Mouse (Mus musculus) heart, embryonic 11.5 days (tissue): ENCODE data around the gene Slc12a1. TPM values are rescaled to one million over a fixed set of nuclear protein-coding genes. Genes with fewer than 3 reads are reported as not detected.

Experiments
- ATAC-seq: fragments of 200-750 bp; cut with Nextera tagmentation; replicated peaks from 2 replicates; pipeline ENCODE4 v1.8.0; 2017; ENCODE audit warnings: moderate library complexity; ENCODE audit not compliant: insufficient number of reproducible peaks, low FRiP score, low TSS enrichment
- H3K27ac ChIP-seq: fragments of 300-500 bp; sonication (generic); 2 replicates; pipeline ENCODE4 v1.5.1; 2014; ENCODE audit warnings: mild to moderate bottlenecking, low read depth, low read length
- H3K27me3 ChIP-seq: fragments of 300-500 bp; sonication (generic); 2 replicates; pipeline ENCODE4 v1.6.1; 2014; ENCODE audit warnings: mild to moderate bottlenecking, low read length, mixed read lengths; ENCODE audit not compliant: control insufficient read depth, insufficient read depth
- H3K36me3 ChIP-seq: fragments of 300-500 bp; sonication (generic); 2 replicates; pipeline ENCODE4 v1.6.1; 2014; ENCODE audit warnings: mild to moderate bottlenecking, low read length, moderate library complexity, mixed read lengths; ENCODE audit not compliant: control insufficient read depth, insufficient read depth
- H3K4me1 ChIP-seq: fragments of 300-500 bp; sonication (generic); 2 replicates; pipeline ENCODE4 v1.6.1; 2014; ENCODE audit warnings: low read length; ENCODE audit not compliant: control insufficient read depth, insufficient read depth
- H3K4me2 ChIP-seq: fragments of 300-500 bp; sonication (generic); 2 replicates; pipeline ENCODE4 v1.6.1; 2014; ENCODE audit warnings: mild to moderate bottlenecking, moderate library complexity
- H3K4me3 ChIP-seq: fragments of 300-500 bp; sonication (generic); 2 replicates; pipeline ENCODE4 v1.5.1; 2014; ENCODE audit warnings: low read depth, low read length
- H3K9ac ChIP-seq: fragments of 300-500 bp; sonication (generic); 2 replicates; pipeline ENCODE4 v1.6.1; 2014; ENCODE audit warnings: mild to moderate bottlenecking, low read depth, low read length, moderate library complexity
- H3K9me3 ChIP-seq: fragments of 300-500 bp; sonication (generic); replicated peaks from 2 replicates; pipeline ENCODE4 v1.6.1; 2016; ENCODE audit warnings: low read length; ENCODE audit not compliant: control insufficient read depth
- WGBS: fragments of 180-500 bp; shearing (Covaris S2); extraction: QIAGEN DNeasy Blood & Tissue Kit; methylation state at CpG from one replicate; pipeline ENCODE4 v1.1.7; 2014; ENCODE audit not compliant: insufficient replicate concordance; 5-methylcytosine and 5-hydroxymethylcytosine counted together
- polyA plus RNA-seq: library from polyadenylated mRNA; unstranded; fragments of >200 nt; fragmentation: Nextera tagmentation; extraction: Ambion mirVana; gene quantifications from 2 replicates; pipeline ENCODE4 v1.2.1, GENCODE M21; 2014

Slc12a1 gene
- polyA plus RNA-seq, 1 experiment from 2014 or later: not detected

DNA sequence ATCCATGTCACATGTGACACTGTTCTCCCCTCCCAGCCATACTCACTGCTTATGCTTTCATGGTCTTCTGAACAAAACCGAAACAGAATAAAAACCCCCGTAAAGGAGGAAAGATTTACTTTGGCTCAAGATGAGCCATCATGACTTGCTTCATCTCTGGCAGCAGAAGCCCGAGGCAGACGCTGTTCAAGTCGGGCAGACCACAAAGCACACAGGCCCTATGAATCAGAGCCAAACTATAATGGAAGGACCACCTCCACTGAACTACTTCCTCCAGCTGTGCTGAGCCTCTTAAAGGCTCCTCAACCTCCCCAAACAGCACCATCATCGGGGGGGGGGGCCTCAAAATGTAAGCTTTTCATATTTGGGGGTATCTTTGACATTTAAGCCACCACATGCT is 65.0 kb downstream of the Slc12a1 start:
- H3K27me3 ChIP-seq: no peaks in the 10 kb centered on the region
- no peak overlapping the region for H3K9ac ChIP-seq
- WGBS: 78% methylated on average over 6 of the region's 6 CpGs
- no peak overlapping the region for H3K27ac ChIP-seq
- no peaks in the 10 kb centered on the region for H3K9me3 ChIP-seq
- no peak overlapping the region for H3K4me3 ChIP-seq
- no peaks in the 10 kb centered on the region for H3K36me3 ChIP-seq
- H3K4me1 ChIP-seq: no peaks in the 10 kb centered on the region
- ATAC-seq: no peak
- no peak overlapping the region for H3K4me2 ChIP-seq

DNA sequence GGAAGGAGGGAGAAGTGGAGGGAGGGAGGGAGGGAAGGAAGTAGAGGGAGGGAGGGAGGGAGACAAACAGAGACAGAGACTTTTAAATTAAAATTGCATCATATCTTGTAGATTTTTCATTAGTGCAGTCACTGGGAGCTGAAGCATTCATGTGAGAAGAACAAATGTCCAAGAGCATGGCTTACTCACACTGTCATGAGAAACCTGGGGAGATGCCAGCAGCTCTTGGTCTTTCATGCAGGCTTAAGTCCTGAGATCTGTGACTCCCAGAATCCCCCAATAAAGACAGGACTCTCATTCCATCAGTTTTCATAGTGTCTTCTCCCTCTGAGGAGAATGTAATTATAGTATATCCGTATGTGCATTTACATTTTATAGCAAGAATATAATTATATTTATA is 66.3 kb downstream of the Slc12a1 start:
- WGBS: 77% methylated on average over 1 of the region's 1 CpGs
- no peak for ATAC-seq
- H3K36me3 ChIP-seq: no peaks in the 10 kb centered on the region
- no peak overlapping the region for H3K9ac ChIP-seq
- no peaks in the 10 kb centered on the region for H3K9me3 ChIP-seq
- no peaks in the 10 kb centered on the region for H3K4me1 ChIP-seq
- no peak overlapping the region for H3K4me2 ChIP-seq
- H3K27ac ChIP-seq: no peak overlapping the region
- H3K27me3 ChIP-seq: no peaks in the 10 kb centered on the region
- no peak overlapping the region for H3K4me3 ChIP-seq

DNA sequence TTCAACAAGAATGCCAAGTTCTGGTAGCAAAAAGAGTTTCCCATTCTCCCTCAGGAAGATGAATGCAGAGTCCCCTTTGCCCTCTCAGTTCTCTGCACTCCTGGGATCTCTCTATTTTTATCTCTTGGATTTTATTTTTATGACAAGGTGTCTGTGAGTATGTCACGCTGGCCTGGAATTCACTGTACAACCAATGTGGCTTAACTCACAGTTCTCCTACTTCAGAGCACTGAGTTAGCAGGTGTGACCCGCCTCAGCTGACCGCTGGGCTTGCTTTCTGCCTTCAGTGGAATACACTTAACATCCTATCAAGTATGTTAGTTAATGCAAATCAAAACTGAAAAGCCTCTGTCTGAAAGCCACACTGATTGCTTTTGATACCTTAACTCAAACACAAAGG is 67.0 kb downstream of the Slc12a1 start:
- no peak overlapping the region for H3K27ac ChIP-seq
- H3K9me3 ChIP-seq: no peaks in the 10 kb centered on the region
- ATAC-seq: no peak
- H3K36me3 ChIP-seq: no peaks in the 10 kb centered on the region
- no peaks in the 10 kb centered on the region for H3K27me3 ChIP-seq
- no peaks in the 10 kb centered on the region for H3K4me1 ChIP-seq
- H3K9ac ChIP-seq: no peak overlapping the region
- 56% methylated on average over 3 of the region's 3 CpGs for WGBS
- no peak overlapping the region for H3K4me2 ChIP-seq
- no peak overlapping the region for H3K4me3 ChIP-seq

DNA sequence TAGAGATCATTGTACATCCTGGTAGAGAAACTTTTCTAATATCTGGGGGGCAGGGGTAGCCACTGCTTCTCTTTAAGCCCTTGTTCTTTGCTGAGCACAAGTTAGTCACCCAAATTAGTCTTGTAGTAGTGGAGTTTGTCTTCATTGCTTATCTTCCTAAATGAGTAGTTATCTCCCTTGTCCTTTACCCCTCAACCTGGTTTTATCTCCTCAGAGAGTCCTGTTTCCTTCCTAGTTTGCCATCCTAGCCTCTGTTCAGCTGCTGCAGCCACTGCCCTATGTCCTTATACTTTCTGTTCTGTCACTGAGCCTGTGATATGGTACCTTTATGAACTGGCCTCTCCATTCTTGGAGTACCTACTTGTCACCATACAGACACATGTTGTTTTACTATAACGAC is 69.4 kb downstream of the Slc12a1 start:
- ATAC-seq: no peak
- Histone ChIP-seq H3K4me1 (no peaks in the 10 kb centered on the region), H3K9ac (no peak overlapping the region), H3K9me3 (no peaks in the 10 kb centered on the region), H3K4me2 (no peak overlapping the region), H3K27ac (no peak overlapping the region), H3K36me3 (no peaks in the 10 kb centered on the region), H3K27me3 (no peaks in the 10 kb centered on the region), H3K4me3 (no peak overlapping the region)
- WGBS: 69% methylated on average over 1 of the region's 1 CpGs

DNA sequence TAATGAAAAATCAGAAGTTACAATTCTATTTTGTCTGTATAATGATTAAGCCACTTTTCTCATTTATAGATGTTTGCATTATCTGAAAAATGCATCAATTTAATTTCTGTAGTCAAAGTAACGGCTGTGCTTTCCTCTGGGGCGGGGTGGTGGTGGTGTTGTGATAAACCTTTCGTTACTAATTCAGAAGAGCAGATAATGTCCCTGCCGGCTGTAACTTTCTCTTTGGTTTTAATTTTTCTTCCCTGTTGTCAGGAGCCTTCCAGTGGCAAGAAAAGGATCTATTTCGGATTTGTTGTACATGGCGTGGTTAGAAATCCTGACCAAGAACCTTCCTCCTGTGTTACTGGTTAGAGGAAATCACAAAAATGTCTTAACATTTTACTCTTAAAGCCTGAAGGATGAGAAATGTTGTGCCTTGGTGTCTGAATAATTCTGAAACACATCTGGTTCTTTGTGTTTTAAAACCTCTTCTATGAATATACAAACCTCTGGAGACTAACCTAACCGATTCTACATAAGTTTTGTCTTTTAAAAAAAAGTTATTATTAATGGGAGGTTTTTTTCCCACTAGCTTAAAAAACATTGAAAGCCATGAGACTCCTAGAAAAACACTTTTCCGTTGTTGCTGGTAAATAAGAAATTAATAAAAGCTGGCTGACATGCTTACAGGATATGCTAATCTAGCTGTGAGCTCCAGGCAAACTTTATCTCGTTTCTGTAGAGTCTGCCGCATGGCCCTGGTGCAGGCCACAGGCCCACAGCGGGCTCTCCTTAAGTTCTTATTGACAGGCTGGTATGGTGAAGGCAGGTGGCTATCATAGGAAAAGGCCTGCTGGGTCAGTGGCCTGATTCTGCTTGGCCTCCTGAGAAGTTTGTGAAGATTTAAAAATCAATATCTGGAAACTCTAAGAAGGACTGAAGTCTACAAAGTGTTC is 76.4 kb downstream of the Slc12a1 start:
- H3K27ac ChIP-seq: no peak overlapping the region
- ATAC-seq: no peak
- H3K4me3 ChIP-seq: no peak overlapping the region
- no peak overlapping the region for H3K4me2 ChIP-seq
- 0 out of 2 replicates have a peak, but pooled peaks cover under 1% of the 10 kb centered on the region for H3K4me1 ChIP-seq
- H3K27me3 ChIP-seq: no peaks in the 10 kb centered on the region
- no peak overlapping the region for H3K9ac ChIP-seq
- H3K36me3 ChIP-seq: no peaks in the 10 kb centered on the region
- no peaks in the 10 kb centered on the region for H3K9me3 ChIP-seq
- 61% methylated on average over 11 of the region's 11 CpGs for WGBS

DNA sequence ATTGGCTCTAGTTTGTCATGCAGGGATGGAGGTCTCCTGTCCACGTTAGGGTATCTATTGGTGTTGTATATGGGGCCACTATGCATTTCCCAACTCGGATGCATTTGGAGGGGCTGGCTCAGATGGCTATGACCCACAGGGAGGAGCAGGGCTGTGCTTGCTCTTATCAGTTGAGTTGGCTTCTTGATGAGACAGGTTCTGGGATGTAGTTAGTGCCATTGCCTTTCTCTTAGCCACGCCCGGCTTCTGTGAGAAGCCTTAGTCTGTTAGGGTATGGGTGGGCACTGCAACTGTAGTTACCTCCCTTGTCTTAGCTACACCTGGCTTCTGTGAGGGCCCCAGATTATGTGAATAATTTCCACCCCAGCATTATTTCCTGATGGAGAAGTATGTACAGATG is 79.9 kb downstream of the Slc12a1 start:
- WGBS: 92% methylated on average over 4 of the region's 4 CpGs
- ATAC-seq: no peak
- Histone ChIP-seq H3K27me3 (no peaks in the 10 kb centered on the region), H3K36me3 (no peaks in the 10 kb centered on the region), H3K9ac (no peak overlapping the region), H3K4me3 (no peak overlapping the region), H3K9me3 (no peaks in the 10 kb centered on the region), H3K4me2 (no peak overlapping the region), H3K4me1 (0 out of 2 replicates have a peak, but pooled peaks cover 3% of the 10 kb centered on the region), H3K27ac (no peak overlapping the region)

DNA sequence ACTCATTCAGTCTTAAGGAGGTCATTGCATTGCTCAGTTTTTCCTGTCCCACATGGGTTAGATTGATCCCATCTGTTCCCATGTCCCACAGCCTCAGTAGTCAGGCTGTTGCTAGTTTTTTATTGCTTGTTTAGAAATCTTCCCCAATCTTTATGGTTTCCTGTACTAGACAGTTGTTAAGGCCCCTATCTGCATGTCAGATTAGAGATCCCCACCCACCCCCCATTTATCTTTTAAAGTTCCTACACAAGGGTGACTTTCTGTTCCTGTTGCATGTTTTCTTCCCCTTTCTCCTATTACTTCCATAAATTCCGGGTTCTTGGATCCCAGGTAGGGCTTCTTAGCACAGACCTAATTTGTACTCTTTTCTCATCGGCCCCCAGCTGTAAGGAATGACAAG is 81.2 kb downstream of the Slc12a1 start:
- 0 out of 2 replicates have a peak, but pooled peaks cover 3% of the 10 kb centered on the region for H3K4me1 ChIP-seq
- H3K9me3 ChIP-seq: no peaks in the 10 kb centered on the region
- no peaks in the 10 kb centered on the region for H3K36me3 ChIP-seq
- 72% methylated on average over 2 of the region's 2 CpGs for WGBS
- no peak for ATAC-seq
- H3K27ac ChIP-seq: no peak overlapping the region
- H3K4me2 ChIP-seq: no peak overlapping the region
- H3K27me3 ChIP-seq: no peaks in the 10 kb centered on the region
- H3K4me3 ChIP-seq: no peak overlapping the region
- H3K9ac ChIP-seq: no peak overlapping the region

DNA sequence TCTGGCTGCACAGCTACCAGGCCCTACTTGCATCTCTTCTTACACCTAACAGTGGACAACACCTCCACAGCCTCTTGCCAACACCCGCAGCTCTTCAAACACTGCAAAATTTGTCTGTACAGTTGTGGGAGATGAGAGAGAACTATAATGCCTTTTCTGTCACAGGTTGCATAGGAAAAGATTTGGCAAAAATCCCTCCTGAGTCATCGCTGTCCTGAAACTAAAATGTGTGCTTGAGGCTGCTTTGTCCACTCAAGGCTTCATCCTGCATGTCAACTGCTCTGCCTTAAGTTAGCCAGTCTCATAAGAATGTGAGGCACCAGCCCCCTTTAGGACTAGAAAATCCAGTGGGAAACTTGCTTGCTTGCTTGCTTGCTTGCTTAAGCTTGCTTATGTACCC is 81.7 kb downstream of the Slc12a1 start:
- no peak for ATAC-seq
- H3K4me1 ChIP-seq: 0 out of 2 replicates have a peak, but pooled peaks cover 3% of the 10 kb centered on the region
- H3K4me2 ChIP-seq: no peak overlapping the region
- no peaks in the 10 kb centered on the region for H3K9me3 ChIP-seq
- H3K36me3 ChIP-seq: no peaks in the 10 kb centered on the region
- H3K4me3 ChIP-seq: no peak overlapping the region
- H3K9ac ChIP-seq: no peak overlapping the region
- 75% methylated on average over 2 of the region's 2 CpGs for WGBS
- no peaks in the 10 kb centered on the region for H3K27me3 ChIP-seq
- H3K27ac ChIP-seq: no peak overlapping the region
